Mouse (Mus musculus): ENCODE measurements around the gene Six5.

DNA sequence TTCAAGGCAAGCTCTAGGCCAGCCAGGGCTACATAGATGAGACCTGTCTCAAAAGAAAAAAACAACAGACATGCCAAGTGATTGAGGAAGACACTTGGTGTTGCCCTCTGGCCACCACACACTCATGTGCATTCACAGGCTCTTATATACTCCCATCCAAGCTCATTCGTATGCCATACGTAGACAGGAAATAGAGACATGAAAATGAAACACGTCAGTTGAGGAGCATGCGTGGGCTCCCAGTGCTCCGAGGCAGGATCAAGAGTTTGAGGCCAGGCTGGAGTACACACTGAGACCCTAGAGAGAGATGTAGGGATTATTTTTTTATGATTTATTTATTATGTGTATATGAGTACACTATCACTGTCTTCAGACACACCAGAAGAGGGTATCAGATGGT lies 35.0 kb downstream of the Six5 start:
- TF ChIP-seq POLR2A (IDR thresholded peaks at IDR 0.05; ENCODE audit: control insufficient read depth, low read depth, low read length) (no peak), CTCF (IDR thresholded peaks at IDR 0.05; ENCODE audit: control insufficient read depth, insufficient read depth, insufficient replicate concordance, low read depth, low read length) (no peak)
